Mouse (Mus musculus): ENCODE results near the gene Anks1.
"Not testable (repeated sequence)": the region's sequence is repeated elsewhere in the genome, so short reads cannot be mapped to it uniquely, and the experiment has no call there.

The Anks1 gene

GRCm38 (mm10) chr17:27931826-27932225 lies 22.7 kb downstream of the Anks1 start:
- no peak for DNase-seq (ENCODE audit: low read depth, low spot score)

GRCm38 (mm10) chr17:27934136-27934910 lies 25.2 kb downstream of the Anks1 start:
- DNase-seq (ENCODE audit: low read depth, low spot score), result no peak

- DNase-seq (ENCODE audit: low read depth, low spot score), result no peak
These were observed 26.0 kb downstream of the Anks1 start for GRCm38 (mm10) chr17:27935091-27935490.

- DNase-seq (ENCODE audit: low read depth, low spot score), result no peak
These were observed 28.0 kb downstream of the Anks1 start for GRCm38 (mm10) chr17:27937054-27937615.

DNA sequence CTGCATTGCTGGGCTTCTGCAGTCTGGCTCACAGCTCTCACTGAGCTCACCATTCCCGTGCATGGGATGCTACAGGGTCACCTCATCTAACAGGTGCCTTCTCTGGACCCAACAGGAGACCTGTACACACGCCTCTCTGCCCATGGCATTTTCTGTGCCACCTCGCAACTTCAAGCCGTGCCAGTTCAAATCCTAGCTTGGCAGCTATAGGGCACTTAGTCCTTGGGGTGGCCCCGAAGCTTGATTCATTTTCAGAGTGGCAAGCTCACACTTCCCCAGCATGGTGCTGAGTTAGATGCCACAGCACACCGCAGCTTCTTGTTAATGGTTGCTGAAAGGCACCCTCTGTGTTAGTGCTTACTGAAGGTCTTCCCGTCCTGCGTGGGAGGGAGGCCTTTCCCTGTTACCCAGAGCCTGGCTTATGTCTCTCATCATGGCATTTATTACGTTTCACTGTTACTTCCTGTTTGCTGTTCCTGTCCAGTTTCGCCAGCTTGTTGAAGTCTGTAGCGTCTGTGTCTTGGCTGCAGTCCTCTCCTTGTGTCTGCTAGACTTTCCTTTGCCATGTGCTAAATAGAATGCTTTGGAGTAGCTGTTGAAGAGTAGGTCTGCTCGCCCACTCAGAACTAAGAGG lies 29.1 kb downstream of the Anks1 start:
- no peak for DNase-seq (ENCODE audit: low read depth, low spot score)

DNA sequence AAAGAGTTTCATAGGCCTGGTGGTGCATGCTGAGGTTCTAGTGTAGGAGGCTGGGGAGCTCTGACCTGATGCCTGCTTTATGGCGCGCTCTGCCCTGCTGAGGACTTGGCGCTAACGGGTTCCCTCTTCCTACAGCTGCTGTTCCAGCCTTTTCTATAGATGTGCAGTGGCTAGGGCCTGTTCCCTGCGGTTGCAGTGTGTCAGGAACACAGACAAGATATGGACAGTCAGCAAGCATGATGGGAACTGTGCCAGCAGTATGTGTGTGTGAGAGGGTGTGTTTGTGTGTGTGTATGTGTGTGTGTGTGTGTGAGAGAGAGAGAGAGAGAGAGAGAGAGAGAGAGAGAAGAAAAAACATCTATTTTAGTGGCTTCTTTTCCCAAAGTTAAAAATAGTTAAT lies 29.9 kb downstream of the Anks1 start:
- DNase-seq (ENCODE audit: low read depth, low spot score), result no peak

DNA sequence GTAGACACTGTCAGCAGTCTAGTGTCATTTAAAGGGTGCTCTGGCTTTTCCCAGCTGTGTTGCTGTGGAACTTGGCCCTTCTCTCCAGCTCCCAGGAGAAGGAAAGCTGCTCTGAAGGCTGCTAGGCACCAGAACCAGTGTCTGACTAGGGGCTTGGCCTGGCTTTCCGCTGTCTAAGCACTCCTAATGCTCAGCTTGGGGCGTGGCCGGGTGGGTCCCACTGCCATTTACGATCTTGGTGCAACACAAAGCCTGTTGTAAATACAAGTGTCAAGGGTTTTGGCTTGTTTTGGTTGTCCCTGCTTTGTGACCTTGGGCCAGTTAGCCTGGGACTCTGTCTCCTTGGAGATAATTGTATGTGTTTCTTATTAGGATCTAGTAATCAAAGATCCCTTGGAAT lies 31.2 kb downstream of the Anks1 start:
- DNase-seq (ENCODE audit: low read depth, low spot score), result peak; percentile 17

DNA sequence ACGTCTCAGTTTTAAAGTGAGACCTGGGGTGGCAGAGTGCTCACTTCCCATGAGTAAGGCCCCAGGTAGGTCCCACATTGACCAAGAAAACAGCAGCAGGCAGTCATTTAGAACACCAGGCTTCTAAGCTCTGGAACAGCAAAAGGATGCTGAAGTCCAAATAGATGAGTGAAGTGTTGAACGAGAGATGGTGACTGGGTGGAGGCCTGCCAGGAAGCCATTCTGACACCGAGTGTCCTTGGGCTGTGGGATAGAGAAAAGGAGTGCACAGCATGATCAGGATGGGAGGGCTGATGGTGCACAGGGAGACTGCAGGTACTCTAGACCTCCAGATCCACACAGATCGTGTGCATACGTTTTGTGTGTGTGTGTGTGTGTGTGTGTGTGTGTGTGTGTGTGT lies 32.1 kb downstream of the Anks1 start:
- DNase-seq (ENCODE audit: low read depth, low spot score), result no peak

DNA sequence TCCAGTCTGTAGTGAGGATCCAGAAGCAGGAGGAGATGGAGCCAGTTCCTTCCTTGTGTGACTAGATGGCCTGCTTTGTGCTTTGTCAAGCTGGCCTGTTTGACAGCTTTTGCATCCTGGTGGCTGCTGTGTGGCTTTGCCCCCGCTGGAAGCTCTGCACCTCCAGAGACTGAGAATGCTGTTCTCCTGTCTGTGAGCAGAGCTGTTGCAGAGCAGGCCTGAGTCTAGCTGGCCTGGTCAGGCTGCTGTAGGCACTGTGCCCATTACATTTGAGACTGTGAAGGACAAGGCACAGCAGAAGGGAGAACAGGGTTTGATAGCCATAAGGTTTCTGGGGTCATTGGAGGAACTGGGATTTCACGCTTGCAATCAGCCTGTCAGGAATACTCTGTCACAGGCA lies 32.6 kb downstream of the Anks1 start:
- no peak for DNase-seq (ENCODE audit: low read depth, low spot score)

DNA sequence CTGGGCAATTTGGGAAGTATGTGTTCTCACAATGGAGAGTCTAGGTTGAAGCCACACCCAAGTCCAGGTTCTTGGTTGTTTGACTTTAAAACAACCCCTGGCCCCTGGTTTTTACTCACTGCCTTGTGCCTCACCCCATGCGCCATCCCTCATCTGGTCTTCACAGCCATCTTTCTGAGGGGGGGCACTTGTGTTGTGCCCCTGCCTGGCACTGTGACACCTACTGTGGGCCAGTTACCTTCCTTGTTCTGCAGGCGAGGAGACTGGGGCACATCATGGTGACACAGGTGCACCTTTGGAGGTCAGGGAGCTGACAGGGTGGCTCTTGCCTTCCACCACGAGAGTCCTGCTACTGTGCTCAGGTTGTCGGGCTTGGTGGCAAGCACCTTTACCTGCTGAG lies 33.0 kb downstream of the Anks1 start:
- DNase-seq (ENCODE audit: low read depth, low spot score), result no peak

- no peak for DNase-seq (ENCODE audit: low read depth, low spot score)
These were observed 36.6 kb downstream of the Anks1 start for GRCm38 (mm10) chr17:27945546-27946216.

- DNase-seq (ENCODE audit: low read depth, low spot score), result no peak
These were observed 37.3 kb downstream of the Anks1 start for GRCm38 (mm10) chr17:27946371-27946770.

DNA sequence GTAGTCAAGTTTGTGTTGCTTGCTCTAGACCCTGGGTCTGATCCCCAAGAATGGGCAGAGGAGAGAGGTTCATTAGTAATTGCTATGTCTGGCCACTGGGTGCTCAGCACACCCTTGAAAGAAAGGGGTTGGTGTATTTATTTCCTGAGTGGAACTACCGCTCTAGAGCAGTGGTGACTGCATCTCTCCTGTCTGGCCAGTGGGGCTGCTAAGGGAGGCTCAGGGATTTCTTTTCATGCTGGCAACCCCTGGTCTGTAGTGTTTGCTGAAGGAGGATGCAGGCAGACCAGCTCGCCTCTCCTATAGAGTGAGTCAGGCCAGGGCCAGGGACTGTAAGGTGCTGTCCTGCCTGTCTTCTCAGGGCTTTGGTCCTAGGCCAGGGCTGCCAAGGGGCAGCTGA lies 38.0 kb downstream of the Anks1 start:
- DNase-seq (ENCODE audit: low read depth, low spot score), result no peak

DNA sequence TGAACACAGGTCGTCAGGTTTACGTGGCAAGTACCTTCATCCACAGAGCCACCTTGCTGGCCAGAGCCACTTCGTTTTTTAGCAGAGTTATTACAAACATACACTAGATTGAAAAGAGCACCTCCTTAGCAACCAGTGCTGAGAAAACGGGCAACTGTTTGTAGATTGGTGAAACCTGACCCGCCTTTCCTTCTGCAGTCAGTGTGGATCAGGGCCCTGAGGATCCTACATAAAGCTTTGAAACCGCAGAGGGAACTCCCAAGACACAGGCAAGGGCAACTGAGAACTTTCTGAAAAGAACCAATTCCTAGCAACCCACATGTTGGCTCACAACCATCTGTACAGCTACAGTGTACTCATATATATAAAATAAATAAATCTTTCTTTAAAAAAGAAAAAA lies 44.0 kb downstream of the Anks1 start:
- DNase-seq (ENCODE audit: low read depth, low spot score), result no peak

- no peak for DNase-seq (ENCODE audit: low read depth, low spot score)
These were observed 45.7 kb downstream of the Anks1 start for GRCm38 (mm10) chr17:27954629-27955402.

DNA sequence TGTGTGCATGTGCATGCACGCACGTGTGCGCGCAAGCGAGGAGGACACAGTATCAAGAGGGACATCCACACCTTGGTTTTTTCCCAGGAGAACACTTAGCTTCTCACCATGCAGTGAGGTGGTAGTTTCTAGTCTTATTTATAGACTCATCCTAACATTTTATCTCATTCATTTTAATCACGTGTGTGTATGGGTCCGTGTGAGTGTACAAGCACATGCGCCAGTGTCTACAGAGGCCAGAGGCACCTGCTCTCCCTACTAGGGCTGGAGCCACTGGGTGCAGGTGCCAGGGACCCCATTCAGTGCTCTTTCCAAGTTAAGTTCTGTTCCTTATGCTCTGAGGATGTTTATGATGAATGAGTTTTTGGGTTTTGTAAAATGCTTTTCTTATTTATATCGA lies 48.5 kb downstream of the Anks1 start:
- no peak for DNase-seq (ENCODE audit: low read depth, low spot score)

GRCm38 (mm10) chr17:27960128-27961111 lies 51.3 kb downstream of the Anks1 start:
- no peak for DNase-seq (ENCODE audit: low read depth, low spot score)

GRCm38 (mm10) chr17:27963120-27963519 lies 54.0 kb downstream of the Anks1 start:
- not testable (repeated sequence) for DNase-seq (ENCODE audit: low read depth, low spot score)

DNA sequence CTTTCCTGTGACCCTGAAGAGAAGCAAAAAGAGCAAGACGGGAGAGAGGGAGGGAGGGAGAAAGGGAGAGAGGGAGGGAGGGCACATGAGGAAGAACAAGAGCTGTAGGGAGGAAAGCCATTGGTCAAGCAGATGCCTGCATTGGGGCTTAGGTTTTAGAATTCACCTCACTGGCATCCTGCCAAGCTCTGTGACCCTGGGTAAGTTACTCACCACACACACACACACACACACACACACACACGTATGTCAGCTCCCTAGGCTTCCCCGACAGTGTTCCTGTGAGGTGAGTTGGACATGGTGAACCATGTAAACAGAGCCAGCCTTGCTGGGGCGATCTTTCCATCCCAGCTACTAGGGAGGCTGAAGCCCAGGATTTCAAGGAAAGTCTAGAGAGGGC lies 55.5 kb downstream of the Anks1 start:
- DNase-seq (ENCODE audit: low read depth, low spot score), result no peak

GRCm38 (mm10) chr17:27965292-27965691 lies 56.2 kb downstream of the Anks1 start:
- DNase-seq (ENCODE audit: low read depth, low spot score), result no peak

DNA sequence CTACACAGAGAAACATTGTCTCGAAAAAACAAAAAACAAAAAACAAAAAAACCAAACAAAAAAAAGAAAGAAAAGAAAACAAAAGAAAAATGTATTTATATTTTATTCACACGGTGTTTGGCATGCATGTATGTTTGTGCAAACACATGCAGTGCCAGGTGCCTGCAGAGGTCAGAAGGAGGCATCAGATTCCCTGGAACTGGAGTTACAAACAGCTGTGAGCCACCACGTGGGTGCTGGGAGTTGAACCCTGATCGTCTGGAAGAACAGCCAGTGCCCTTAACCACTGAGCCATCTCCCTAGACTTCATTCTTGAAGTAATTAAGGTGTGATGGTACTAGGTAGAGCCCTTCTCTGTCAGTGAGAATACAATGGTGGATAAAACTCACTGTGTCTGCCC lies 57.0 kb downstream of the Anks1 start:
- no peak for DNase-seq (ENCODE audit: low read depth, low spot score)

Measured in mesoderm, embryonic 11.5 days (tissue).